Mouse (Mus musculus): Measurements from ENCODE around the gene Zp3r. TPM values are rescaled to one million over a fixed set of nuclear protein-coding genes. Genes with fewer than 3 reads are reported as not detected.
"Not testable (repeated sequence)": the region's sequence is repeated elsewhere in the genome, so short reads cannot be mapped to it uniquely, and the experiment has no call there.

The Zp3r gene
- not detected in 2 replicates for total RNA-seq (2014; fragmentation: Nextera tagmentation)
- total RNA-seq (2017): 0.27 TPM in 1 of 2 replicates, not detected in the other
- not detected in 2 replicates for polyA plus RNA-seq (2012)

GRCm38 (mm10) chr1:130629521-130629920 is at the start of gene Zp3r:
TSS of gene Zp3r (minus strand) at chr1:130629621.
- Histone ChIP-seq H3K4me1 (ENCODE audit: insufficient read depth, low read depth, low read length) (no peaks in the 10 kb centered on the region; the same call in 1 of the 2 replicates), H3K27me3 (ENCODE audit: insufficient read depth, low read length) (peaks cover 7% of the 10 kb centered on the region), H3K4me3 (ENCODE audit: low read depth, low read length) (no peak within 1 kb of the TSS), H3K36me3 (replicated peaks) (no peaks in the 10 kb centered on the region), H3K9me3 (replicated peaks) (no peaks in the 10 kb centered on the region)
- TF ChIP-seq POLR2AphosphoS5 (IDR thresholded peaks at IDR 0.05; ENCODE audit: insufficient replicate concordance, low read depth, low read length) (no peak), GATA2 (IDR thresholded peaks at IDR 0.05; ENCODE audit: borderline replicate concordance, low read depth, low read length) (no peak), CTCF (IDR thresholded peaks at IDR 0.05; ENCODE audit: low read depth, low read length) (no peak)
- DNase-seq (ENCODE audit: low spot score) (no peak), ATAC-seq (ENCODE audit: extremely low read depth, insufficient number of reproducible peaks, low FRiP score, poor library complexity, severe bottlenecking) (no peak)

DNA sequence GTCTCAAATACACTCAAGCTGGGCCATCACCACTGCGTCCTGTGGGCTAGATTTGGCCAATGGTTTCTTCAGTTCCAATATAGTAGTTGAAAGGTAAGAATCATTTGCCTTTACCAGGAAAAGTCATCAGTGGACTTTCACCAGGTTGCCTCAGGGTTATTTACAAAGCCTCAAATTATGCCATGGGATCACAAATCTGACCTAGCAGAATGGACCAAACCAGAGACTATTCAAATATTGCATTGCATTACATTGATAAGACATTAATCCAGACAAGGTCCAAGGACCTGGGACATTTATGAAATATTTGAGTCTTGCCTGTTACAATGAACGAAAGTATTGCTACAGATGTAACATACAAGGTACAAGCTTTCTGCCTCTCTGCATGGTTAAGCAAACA is 49.1 kb upstream of the Zp3r start:
- ATAC-seq (ENCODE audit: extremely low read depth, insufficient number of reproducible peaks, low FRiP score, poor library complexity, severe bottlenecking) (no peak), DNase-seq (ENCODE audit: low spot score) (no peak)
- Histone ChIP-seq H3K4me3 (ENCODE audit: low read depth, low read length) (no peak overlapping the region), H3K36me3 (replicated peaks) (no peaks in the 10 kb centered on the region), H3K4me1 (ENCODE audit: insufficient read depth, low read depth, low read length) (no peaks in the 10 kb centered on the region), H3K9me3 (replicated peaks) (no peaks in the 10 kb centered on the region), H3K27me3 (ENCODE audit: insufficient read depth, low read length) (peaks cover 31% of the 10 kb centered on the region)
- no peak for TF ChIP-seq GATA2 (IDR thresholded peaks at IDR 0.05; ENCODE audit: borderline replicate concordance, low read depth, low read length)
- TF ChIP-seq CTCF (IDR thresholded peaks at IDR 0.05; ENCODE audit: low read depth, low read length): no peak
- TF ChIP-seq POLR2AphosphoS5 (IDR thresholded peaks at IDR 0.05; ENCODE audit: insufficient replicate concordance, low read depth, low read length): no peak
- TF ChIP-seq GATA1 (IDR thresholded peaks at IDR 0.05; ENCODE audit: borderline replicate concordance, low read length): no peak
- TF ChIP-seq TAL1 (conservative IDR thresholded peaks at IDR 0.05; ENCODE audit: low read depth, low read length): no peak

DNA sequence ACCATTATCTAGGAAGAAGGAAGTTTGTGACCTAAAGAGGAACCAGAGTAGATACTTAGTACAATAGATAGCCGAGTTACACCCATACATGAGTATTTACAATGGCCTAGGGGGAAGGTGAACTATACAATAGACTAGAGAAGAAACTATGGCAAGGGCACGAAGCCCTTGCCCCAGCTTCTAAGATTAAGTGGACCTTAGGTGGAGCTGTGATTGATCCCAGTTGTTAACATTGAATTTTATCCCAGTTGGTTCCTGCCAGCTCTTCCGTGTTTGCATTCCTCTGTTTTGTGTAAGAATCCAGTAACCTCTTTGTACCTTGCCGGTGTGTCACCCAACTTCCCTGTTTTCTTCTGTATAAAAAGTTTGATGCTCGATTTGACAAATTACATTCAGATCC is 34.2 kb upstream of the Zp3r start:
- not testable (repeated sequence) for H3K4me1 ChIP-seq (ENCODE audit: insufficient read depth, low read depth, low read length); DNase-seq (ENCODE audit: low spot score); H3K36me3 ChIP-seq (replicated peaks); ATAC-seq (ENCODE audit: extremely low read depth, insufficient number of reproducible peaks, low FRiP score, poor library complexity, severe bottlenecking); H3K4me3 ChIP-seq (ENCODE audit: low read depth, low read length); H3K9me3 ChIP-seq (replicated peaks)
- H3K27me3 ChIP-seq (ENCODE audit: insufficient read depth, low read length): peaks cover 14% of the 10 kb centered on the region

GRCm38 (mm10) chr1:130661454-130661853 is 32.0 kb upstream of the Zp3r start, which contains the start of gene C4bp:
TSS of gene C4bp (minus strand) at chr1:130661632.
- H3K27me3 ChIP-seq (ENCODE audit: insufficient read depth, low read length): peaks cover 15% of the 10 kb centered on the region
- no peak for TF ChIP-seq POLR2AphosphoS5 (IDR thresholded peaks at IDR 0.05; ENCODE audit: insufficient replicate concordance, low read depth, low read length)
- no peak for TF ChIP-seq TAL1 (conservative IDR thresholded peaks at IDR 0.05; ENCODE audit: low read depth, low read length)
- TF ChIP-seq CTCF (IDR thresholded peaks at IDR 0.05; ENCODE audit: low read depth, low read length): no peak
- no peak for TF ChIP-seq GATA1 (IDR thresholded peaks at IDR 0.05; ENCODE audit: borderline replicate concordance, low read length)
- no peak for TF ChIP-seq GATA2 (IDR thresholded peaks at IDR 0.05; ENCODE audit: borderline replicate concordance, low read depth, low read length)
- H3K4me3 ChIP-seq (ENCODE audit: low read depth, low read length): no peak within 1 kb of the TSS
- H3K4me1 ChIP-seq (ENCODE audit: insufficient read depth, low read depth, low read length): no peaks in the 10 kb centered on the region
- no peaks in the 10 kb centered on the region for H3K9me3 ChIP-seq (replicated peaks)
- no peaks in the 10 kb centered on the region for H3K36me3 ChIP-seq (replicated peaks)
- no peak for DNase-seq (ENCODE audit: low spot score)
- ATAC-seq (ENCODE audit: extremely low read depth, insufficient number of reproducible peaks, low FRiP score, poor library complexity, severe bottlenecking): no peak

GRCm38 (mm10) chr1:130659641-130660040 is 30.2 kb upstream of the Zp3r start:
- H3K9me3 ChIP-seq (replicated peaks); H3K36me3 ChIP-seq (replicated peaks); DNase-seq (ENCODE audit: low spot score); H3K4me1 ChIP-seq (ENCODE audit: insufficient read depth, low read depth, low read length); ATAC-seq (ENCODE audit: extremely low read depth, insufficient number of reproducible peaks, low FRiP score, poor library complexity, severe bottlenecking); H3K4me3 ChIP-seq (ENCODE audit: low read depth, low read length): not testable (repeated sequence)
- peaks cover 10% of the 10 kb centered on the region for H3K27me3 ChIP-seq (ENCODE audit: insufficient read depth, low read length)

DNA sequence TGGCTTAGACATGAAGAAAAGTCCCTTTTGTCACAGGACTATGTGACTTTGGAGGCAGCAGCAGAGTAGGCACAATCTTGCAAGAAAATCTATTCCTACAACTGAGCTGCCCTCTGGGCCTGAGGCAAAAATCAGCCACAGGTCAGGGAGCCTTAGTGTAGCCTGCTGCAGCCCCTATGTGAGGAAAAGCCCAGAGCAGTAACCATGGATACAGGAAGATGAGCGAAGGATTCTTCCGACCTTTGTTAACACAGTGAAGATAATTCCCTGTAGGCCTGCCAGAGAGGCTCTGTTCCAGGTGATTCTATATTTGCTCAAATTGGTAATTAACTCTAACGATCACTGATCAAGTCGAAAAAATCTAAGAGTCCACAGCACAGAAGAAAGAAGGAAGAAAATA is 14.7 kb upstream of the Zp3r start:
- Histone ChIP-seq H3K9me3 (replicated peaks) (no peaks in the 10 kb centered on the region), H3K36me3 (replicated peaks) (no peaks in the 10 kb centered on the region), H3K4me3 (ENCODE audit: low read depth, low read length) (no peak overlapping the region), H3K4me1 (ENCODE audit: insufficient read depth, low read depth, low read length) (no peaks in the 10 kb centered on the region), H3K27me3 (ENCODE audit: insufficient read depth, low read length) (peaks cover 11% of the 10 kb centered on the region)
- TF ChIP-seq TAL1 (conservative IDR thresholded peaks at IDR 0.05; ENCODE audit: low read depth, low read length) (no peak), GATA1 (IDR thresholded peaks at IDR 0.05; ENCODE audit: borderline replicate concordance, low read length) (no peak), CTCF (IDR thresholded peaks at IDR 0.05; ENCODE audit: low read depth, low read length) (no peak), GATA2 (IDR thresholded peaks at IDR 0.05; ENCODE audit: borderline replicate concordance, low read depth, low read length) (no peak), POLR2AphosphoS5 (IDR thresholded peaks at IDR 0.05; ENCODE audit: insufficient replicate concordance, low read depth, low read length) (no peak)
- ATAC-seq (ENCODE audit: extremely low read depth, insufficient number of reproducible peaks, low FRiP score, poor library complexity, severe bottlenecking) (no peak), DNase-seq (ENCODE audit: low spot score) (no peak)

DNA sequence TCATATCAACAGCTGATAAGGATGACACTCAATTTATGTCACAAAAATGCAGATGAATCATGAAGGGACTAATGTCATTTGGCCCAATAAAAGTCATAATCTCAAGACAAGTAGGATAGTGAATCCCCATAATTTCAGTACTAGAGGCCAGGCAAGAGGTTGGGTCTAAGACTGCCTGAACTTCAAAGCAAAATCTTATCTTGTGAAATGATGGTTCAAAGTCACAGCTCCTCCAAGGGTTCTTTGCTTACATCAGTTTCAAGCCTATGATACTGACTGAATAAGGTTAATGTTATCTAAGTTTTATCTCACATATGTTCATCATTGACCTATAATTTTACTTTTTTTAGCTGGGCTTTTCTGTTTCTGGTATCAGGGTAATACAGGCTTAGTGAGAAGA is 11.5 kb upstream of the Zp3r start:
- Histone ChIP-seq H3K4me3 (ENCODE audit: low read depth, low read length) (no peak overlapping the region), H3K4me1 (ENCODE audit: insufficient read depth, low read depth, low read length) (no peaks in the 10 kb centered on the region), H3K9me3 (replicated peaks) (no peaks in the 10 kb centered on the region), H3K36me3 (replicated peaks) (no peaks in the 10 kb centered on the region), H3K27me3 (ENCODE audit: insufficient read depth, low read length) (peaks cover 11% of the 10 kb centered on the region)
- TF ChIP-seq GATA2 (IDR thresholded peaks at IDR 0.05; ENCODE audit: borderline replicate concordance, low read depth, low read length) (no peak), TAL1 (conservative IDR thresholded peaks at IDR 0.05; ENCODE audit: low read depth, low read length) (no peak), CTCF (IDR thresholded peaks at IDR 0.05; ENCODE audit: low read depth, low read length) (no peak), GATA1 (IDR thresholded peaks at IDR 0.05; ENCODE audit: borderline replicate concordance, low read length) (no peak), POLR2AphosphoS5 (IDR thresholded peaks at IDR 0.05; ENCODE audit: insufficient replicate concordance, low read depth, low read length) (no peak)
- DNase-seq (ENCODE audit: low spot score) (no peak), ATAC-seq (ENCODE audit: extremely low read depth, insufficient number of reproducible peaks, low FRiP score, poor library complexity, severe bottlenecking) (no peak)
